Mouse (Mus musculus): ENCODE data around the gene Mast4.
"Not testable (repeated sequence)": the region's sequence is repeated elsewhere in the genome, so short reads cannot be mapped to it uniquely, and the experiment has no call there.

The Mast4 gene

DNA sequence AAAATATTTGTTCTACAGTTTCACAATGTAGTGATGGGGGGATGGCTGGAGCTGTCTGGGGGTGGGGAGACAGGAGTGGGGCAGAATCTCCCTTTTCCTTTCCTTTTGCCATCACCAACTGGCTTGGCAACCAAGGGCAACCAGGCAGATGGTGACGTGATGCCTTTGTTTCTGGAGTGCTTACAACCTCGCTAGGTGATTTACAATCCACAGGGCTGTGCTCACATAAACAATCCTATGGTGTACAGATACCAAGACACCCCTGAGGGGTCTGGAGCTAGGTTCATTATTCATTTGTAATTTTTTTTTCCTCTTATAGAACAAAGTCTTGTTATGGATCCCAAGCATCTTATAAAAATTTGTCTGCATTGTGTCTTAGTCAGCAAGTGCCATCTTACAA, 601.2 kb downstream of the Mast4 start:
- DNase-seq = no peak

DNA sequence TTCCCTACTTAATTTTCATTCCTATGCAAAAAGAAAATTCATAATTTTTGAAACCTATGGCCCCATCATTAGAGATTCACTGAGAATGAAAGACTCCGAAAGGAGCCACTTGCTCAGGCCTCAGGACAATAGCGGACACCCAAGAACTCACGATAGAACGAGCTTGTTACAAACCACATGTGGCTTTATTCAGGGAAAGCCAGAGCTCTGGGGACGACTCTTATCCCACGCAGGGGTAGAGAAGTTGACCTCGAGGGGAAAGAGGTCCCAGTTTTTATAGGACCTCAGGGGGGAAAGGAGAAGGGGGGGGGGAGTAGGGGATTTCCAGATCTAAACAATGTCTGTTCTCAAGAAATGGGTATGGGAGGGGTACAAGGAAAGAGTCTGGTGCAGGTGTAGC, 605.3 kb downstream of the Mast4 start:
- not testable (repeated sequence) for DNase-seq

DNA sequence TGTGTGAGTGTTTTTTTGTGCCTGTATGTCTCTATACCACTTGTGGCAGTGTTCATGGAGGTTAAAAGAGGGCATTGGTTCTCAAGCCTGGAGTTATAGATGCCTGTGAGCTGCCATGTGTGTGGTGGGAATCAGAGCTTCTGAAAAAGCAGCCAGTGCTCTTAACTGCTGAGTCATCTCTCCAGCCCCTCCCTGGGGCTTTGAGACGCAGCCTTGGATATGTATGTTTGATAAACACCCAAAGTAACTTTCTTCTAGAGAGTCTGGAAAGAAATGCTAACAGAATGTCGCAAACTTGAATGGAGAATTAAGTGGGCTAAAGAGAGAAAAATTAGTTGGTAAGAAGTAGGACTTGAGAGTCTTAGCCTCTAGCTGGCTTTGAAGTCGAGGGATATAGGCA, 606.3 kb downstream of the Mast4 start:
- DNase-seq = no peak

DNA sequence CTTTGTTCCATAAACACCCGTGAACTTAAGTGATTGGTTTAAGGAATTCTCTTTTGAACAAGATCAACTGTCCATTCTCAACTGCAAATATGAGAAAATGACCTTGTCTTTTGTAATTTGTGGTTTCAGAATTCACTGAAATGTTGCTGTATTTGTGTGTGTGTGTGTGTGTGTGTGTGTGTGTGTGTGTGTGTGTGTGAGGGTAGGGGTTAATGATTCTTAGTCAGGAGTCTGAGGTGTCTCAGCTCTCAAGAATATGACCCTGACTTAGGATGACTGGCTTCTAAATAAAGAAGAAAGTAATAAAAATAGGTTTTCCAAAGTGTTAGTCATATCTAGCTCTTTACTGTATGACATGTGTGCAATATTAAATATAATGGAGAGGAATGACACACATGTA, 607.4 kb downstream of the Mast4 start:
- no peak for DNase-seq

DNA sequence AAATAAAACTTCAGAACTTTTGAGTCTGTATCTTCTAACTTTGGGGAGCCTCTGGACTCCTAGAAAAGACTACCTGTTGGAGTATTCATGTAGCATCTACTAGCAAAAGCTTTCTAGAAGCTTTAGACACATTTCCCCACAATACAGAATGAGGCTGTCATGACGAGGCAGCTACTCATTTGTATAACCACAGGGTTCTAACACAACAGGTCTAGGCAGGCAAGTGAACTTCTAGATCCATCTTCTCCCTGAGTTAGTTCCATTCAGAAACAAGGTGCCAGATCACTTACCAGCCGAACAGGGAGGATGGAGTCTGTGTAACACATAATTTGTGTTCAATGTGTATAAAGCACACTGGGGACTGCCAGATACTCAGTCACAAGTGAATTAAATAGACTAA, 608.4 kb downstream of the Mast4 start:
- DNase-seq = no peak

DNA sequence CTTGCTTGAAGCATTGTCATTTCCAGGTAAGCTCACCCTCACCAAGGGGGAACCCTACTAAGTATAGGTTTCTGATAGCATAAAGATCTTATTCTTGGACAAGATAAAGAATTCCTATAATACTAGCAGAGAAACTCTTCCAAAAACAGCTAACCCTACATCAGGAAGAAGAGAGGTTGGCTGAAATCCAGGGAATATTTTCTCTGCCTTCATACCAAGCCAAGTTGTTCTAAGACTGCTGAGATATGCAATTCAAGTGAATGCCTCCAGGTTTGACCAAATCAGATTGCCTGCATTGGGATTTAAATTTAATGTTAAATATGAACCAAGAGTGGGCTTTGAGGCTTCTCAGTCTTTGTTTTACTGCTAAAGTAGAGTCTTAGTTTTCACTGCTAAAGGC, 608.9 kb downstream of the Mast4 start:
- DNase-seq = no peak

DNA sequence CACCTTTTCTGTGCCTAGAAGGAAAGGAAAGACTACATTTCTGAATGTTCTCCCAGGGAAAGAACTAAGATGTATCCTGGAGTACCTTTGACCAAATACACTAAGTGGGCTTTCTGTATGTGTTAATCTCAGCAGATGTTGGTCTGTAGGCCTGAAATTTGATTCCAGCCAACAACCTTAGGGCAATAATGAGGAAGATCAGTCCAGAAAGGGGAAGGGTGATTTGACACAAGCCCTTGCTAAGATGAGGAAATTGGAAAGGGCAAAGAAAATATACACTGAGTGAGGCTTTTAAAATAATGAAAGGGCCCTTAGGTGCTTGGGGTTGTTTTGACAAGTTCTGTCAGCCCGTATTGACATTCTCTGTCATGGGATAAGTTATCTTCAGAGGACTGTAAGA, 617.3 kb downstream of the Mast4 start:
- DNase-seq = no peak

DNA sequence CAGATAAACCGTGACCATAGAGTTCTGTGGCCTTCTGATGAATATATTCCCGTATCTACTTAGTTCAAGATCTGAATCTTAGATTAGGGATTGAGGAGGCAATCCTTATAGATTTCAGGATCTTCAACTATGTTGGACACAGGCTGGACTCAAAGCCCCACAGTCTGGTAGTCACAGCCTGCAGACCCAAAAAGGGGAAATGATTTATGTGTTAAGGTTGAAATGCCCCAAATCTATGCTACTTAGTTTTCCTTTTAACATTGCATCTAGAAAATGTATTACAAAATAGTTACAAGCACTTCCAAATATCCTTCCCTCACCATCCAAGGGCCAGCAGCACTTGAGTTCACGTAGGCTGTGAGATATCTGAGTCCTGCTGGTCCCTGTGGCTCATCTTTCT, 633.6 kb downstream of the Mast4 start:
- DNase-seq = no peak

DNA sequence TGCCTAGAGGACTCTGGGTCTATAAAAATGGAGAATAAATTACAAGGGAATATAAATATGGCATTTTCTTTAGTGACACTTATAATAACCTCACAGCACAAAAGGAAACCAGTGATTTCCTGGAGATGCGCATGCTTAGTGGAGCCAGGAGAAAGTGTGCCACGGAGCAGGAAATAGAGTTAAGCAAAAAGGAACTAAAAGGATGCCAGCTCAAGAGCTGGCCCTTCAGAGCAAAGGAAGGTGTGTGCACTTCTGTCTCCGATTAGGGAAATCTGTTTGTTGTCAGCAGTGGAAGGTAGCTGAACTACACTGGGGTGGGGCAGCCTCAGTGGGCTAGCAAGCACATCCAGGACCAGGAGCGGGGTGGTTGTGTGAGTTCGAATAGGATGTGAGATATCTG, 634.1 kb downstream of the Mast4 start:
- DNase-seq = no peak

DNA sequence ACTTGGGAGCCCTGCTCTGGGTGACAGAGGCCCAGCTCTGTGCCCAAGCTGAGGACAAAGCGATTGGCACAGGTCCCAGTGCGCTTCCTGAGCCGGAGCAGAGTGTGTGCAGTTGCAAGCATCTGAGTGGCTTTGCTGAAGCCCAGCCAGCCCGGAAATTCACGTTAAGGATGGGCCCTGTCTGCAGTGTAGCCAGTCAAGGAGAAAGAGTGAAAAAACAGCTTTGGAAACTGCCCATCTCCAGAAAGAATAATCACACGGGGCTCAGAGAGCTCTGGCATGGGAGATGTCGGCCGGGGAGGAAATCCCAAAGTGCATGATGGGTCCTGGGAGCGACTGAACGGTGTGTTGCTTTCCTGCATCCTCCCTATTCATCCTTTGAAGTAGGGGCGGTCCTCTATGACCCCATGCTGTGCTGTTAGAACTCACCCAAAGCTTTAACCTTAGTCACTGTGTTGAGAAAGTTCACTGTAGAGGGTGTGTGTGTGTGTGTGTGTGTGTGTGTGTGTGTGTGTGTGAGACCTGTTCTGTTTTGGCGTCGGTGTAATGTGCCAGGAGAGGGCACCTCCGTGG, 635.5 kb downstream of the Mast4 start:
- peak; percentile 57 to 70 for DNase-seq

DNA sequence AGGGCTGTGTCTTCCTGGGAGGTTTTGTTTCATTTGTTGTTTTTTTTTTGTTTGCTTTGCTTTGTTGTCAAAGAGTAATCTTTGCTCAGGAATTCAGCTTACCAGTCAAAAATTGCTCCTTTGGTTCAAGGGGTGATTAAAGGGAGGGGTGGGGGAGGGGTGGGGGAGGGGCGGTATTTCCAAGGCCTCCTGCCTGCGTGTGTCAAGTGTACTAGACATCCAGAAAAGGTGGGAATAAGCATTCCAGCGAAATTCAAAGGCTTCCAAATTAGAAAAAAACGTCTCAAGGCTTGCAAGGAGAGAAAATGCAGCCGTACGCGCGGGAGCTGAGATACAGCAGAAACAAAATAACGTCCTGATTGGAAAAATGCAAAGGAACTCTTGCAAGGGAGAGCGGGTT, 636.0 kb downstream of the Mast4 start:
- DNase-seq = no peak

DNA sequence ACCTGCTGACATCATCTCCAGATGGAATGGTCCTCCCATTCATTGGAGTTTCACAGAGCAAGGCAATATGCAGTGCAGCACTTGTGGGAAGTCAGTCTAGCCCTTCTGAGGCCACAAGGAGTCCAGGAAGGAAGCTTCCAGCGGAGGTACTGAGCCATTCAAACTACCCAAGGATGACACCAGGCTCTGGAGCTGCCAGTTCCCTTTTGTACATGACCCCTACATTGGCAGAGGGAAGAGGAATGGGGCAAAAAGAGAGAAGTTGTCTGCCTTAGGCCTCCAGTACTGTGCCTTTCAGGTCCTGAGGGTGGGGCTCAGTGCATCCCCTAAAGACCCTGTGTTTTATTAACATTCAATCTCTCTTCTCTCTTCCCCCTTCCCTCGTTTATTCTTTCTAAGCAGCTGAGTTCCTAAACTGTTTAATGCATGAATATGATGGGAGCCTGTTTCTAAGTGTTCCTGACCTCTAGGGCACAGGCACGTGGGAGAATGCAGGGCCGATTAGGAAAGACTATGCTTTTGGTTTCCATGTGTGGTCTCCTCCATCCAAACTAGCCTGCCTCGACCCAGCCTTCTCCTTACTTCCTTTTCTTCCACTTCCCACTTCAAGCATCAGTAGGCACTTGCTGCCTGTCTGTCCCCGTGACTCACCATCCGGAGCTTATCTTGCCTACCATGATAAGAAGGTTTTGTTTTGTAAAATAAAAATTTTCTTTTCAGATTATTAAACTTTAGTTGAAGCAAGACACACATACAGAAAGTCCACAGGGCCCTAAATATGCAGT, 639.0 kb downstream of the Mast4 start:
- DNase-seq = peak; percentile 23 to 39

DNA sequence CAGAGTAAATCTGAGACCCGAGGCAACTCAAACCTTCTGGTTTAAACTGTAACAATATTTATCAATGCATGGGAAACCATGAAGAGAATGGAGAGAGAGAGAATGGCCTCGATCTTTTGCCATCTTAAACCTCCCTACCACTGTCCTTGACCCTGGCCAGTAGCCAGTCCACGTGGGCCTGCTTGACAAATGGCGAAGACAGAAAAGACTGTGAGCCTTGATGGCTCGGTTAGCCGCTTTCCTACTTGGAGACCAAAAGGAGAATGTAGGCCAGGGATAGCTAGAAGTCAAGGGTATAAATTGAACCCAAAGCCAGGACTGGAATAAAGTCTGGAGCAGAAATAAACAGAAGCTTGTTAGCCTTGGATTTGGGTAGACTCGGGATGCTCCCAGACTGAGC, 640.1 kb downstream of the Mast4 start:
- DNase-seq = no peak

DNA sequence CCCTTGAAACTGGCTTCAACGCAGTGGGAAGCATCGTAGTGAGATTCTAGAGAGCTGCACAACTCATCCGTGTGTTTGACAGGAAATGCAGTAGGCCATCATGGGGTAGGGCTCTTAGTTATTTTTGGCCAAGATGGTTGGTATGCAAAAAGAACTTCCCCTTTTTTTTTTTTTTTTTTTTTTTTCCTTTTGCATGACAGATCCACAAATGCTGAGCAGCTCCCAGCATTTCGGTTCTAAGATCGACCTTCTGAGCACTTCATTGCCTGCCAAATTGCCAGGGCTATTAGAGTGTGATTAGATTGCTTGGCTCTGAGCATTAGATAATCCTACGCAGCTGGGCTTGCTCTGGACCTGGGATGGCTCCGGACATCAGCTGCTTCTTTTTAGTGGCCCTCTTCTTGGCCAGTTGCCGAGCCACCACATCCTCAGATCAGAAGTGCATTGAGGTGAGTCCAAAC, 640.9 kb downstream of the Mast4 start, which contains the start of gene Cd180:
Gene Cd180, plus strand, starts transcription at position 218 of the 461 bp plus-strand sequence.
- DNase-seq = peak in 1 of 2 experiments; percentile 18

DNA sequence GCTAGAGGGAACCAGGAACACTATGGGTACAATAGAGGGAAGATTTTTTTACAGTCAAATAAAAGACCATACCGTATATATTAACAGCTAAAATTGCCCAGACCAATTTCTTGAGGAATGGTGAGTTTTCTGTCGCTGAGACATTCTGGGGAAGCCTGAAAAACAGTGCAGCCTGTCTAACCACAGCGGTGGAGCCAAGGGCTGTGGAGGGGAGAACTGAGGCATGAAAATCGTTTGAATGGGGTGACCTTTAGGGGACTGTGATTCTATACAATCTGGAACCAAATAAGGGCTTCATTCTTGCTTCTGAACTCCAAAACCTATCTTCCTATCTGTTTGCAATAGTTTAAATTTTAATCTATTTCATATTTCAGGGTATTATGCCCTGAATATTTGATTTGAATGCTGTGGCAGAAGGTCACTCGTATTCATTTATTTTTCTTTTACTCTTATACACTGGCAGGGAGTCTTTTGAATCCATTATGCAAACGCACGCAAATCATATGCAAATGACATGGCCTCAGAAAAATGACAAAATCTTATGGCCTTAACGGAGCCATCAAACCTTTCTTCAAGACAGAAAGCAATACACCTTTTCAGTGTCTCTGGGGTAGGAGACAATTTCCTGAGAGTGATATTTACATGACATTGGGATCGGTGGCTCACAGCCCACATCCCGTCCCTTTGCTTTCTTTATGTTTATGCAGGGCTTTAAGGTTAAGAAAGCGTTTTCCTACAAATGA, 642.7 kb downstream of the Mast4 start:
- DNase-seq = no peak

DNA sequence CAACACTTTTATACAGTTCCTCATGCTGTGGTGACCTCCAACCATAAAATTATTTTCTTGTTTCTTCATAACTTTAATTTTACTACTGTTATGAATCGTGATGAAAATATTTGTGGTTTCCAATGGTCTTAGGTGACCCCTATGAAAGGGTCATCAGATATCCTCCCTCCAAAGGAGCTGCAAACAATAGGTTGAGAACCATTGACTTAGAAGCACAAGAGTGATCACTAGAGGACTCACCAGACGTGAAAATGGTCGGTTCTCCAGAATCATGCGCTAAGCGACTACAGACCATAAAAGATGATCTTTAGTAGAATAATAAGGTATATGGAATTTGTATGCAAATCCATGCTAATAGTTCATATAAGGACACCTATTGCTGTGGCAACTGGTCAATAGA, 644.1 kb downstream of the Mast4 start:
- no peak for DNase-seq

DNA sequence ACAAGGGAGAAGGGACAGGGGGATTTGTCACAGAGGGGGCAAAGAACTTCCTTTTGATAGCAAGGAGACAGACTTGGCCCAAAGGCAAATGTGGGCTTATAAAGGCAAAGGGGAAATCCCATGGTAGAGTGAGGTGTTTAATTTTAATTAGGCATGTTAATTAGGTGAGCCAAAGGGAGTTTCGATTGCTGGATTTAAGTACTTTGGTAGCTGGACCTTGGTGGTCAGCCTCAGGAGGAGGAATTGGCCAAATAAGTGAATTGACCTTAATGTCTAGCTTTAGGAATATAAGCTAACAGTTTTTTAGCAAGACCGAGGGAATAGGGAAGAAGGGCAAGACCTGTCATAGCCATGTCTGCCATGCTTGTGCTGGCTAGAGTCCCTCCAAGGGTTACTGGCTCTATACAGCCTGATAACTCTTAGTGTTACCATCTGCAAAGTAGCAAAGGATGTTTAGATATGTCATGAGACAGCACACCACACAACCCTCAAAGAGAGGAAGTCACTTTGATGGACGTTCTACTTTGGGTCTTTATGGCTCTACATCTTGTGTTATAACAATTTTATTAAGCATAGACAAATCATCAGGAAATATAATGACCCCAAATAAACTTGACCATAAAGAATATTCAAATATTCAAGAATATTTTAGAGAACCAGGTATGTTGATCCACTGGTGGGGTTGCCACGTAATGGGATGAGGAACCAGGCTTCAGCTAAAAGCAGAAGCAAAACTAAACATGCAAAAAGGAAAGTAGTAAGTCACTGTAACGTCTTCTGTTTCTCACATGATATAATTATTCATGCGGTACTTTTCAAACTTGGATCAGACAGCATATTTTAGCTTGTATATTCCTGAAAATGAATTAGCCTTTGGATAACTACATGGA, 644.9 kb downstream of the Mast4 start:
- no peak for DNase-seq

DNA sequence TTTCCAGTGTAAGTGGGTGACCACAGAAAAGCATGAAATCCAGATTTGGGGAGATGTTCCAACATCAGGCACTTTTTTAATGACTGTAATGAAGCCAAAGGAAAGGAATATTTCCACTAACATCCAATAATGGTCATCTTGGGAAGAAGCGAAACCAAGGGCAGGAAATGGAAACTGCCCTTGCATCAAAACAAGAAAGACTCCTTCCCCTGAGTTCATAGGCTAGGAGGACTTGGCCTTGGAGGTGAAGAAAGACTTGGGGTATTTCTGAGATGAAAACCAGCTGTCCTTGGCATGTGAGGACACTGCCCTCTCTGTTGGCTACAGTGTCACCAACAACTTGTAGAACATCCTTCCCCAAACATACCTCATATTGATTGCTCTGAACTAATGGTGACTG, 646.2 kb downstream of the Mast4 start:
- DNase-seq = peak in 1 of 2 experiments; percentile 25

DNA sequence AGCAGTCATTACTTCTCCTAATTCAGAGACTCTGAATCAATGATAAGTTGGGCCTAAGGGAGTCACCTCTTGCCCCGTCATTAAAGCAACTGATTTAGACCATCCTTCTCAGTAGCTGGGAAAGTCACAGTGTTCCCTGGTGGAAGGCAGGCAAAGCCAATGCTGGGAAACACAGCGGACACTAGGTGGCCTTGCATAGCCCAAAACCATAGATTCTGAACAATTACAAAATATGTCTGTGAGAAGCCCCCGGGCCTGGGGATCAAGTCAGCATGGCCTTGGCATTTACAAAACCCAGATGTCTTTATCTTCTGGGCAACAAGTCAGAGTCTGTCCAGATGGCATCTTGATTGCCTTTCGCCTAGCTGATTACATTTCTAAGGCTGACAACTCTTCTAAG, 649.4 kb downstream of the Mast4 start:
- no peak for DNase-seq
